Comparison of ENCODE assay signal across 10 mouse cellular contexts in genomic region chr9:122733222-122733621, GRCm38 (mm10). TPM values are rescaled to one million over a fixed set of nuclear protein-coding genes. Genes with fewer than 3 reads are reported as not detected.
DNase-seq lines count a peak whose midpoint lies in the region; ATAC-seq lines count a peak whose summit lies in the region.
"Had no signal": no experiment of that assay in that cellular context is flagged by ENCODE, and none has a peak within 500 bp of the region (broad histone marks: within the 10 kb centered on the region; RNA-seq: fewer than 3 reads in every experiment).

No protein-coding gene starts in this region.

- peak overlapping the region; percentile 32 for H3K4me2 ChIP-seq in forebrain, embryonic 12.5 days
- H3K4me2 ChIP-seq in forebrain, embryonic 15.5 days (replicated peaks): no peak overlapping the region
- H3K4me2 ChIP-seq in kidney, embryonic 14.5 days (replicated peaks; ENCODE audit: low read depth, low read length): no peak overlapping the region; the same call in 1 of the 2 replicates

- H3K9me3 ChIP-seq in forebrain, embryonic 12.5 days: no peaks in the 10 kb centered on the region
- no peaks in the 10 kb centered on the region for H3K9me3 ChIP-seq in forebrain, embryonic 15.5 days
- H3K9me3 ChIP-seq in kidney, embryonic 14.5 days (ENCODE audit: control insufficient read depth, low read length): no peaks in the 10 kb centered on the region
- H3K9me3 ChIP-seq in midbrain, embryonic 10.5 days (replicated peaks): no peaks in the 10 kb centered on the region

- peak; percentile 17 for DNase-seq in ZHBTc4 (ENCODE audit: low read depth, low spot score)
- no peak for DNase-seq in midbrain, embryonic 10.5 days (ENCODE audit: low spot score)
- DNase-seq in spleen, adult 18-20 months: no peak
- DNase-seq in adrenal gland, postnatal 4 days (ENCODE audit: low spot score in 2 of 2): no peak
- no peak for DNase-seq in urinary bladder, postnatal 14 days (ENCODE audit: low spot score)
- DNase-seq: cerebellum, adult 8-10 months had no signal

- no peak for ATAC-seq in forebrain, embryonic 12.5 days (ENCODE audit: low FRiP score)
- no peak for ATAC-seq in forebrain, embryonic 15.5 days (replicated peaks)
- ATAC-seq in kidney, embryonic 14.5 days (ENCODE audit: low FRiP score, low TSS enrichment): peak; percentile 39; the same call in 1 of the 2 replicates

- H3K4me1 ChIP-seq in forebrain, embryonic 12.5 days: no peaks in the 10 kb centered on the region
- H3K4me1 ChIP-seq in forebrain, embryonic 15.5 days: 0 out of 2 replicates have a peak, but pooled peaks cover 2% of the 10 kb centered on the region
- 0 out of 2 replicates have a peak, but pooled peaks cover 3% of the 10 kb centered on the region for H3K4me1 ChIP-seq in kidney, embryonic 14.5 days (ENCODE audit: control insufficient read depth, insufficient read depth, low read length)
- no peaks in the 10 kb centered on the region for H3K4me1 ChIP-seq in midbrain, embryonic 10.5 days

- no peak overlapping the region for H3K27ac ChIP-seq in forebrain, embryonic 12.5 days
- H3K27ac ChIP-seq in forebrain, embryonic 15.5 days (replicated peaks): no peak overlapping the region
- H3K27ac ChIP-seq in kidney, embryonic 14.5 days (ENCODE audit: low read depth, low read length): no peak overlapping the region
- no peak overlapping the region for H3K27ac ChIP-seq in midbrain, embryonic 10.5 days (replicated peaks)

- no peaks in the 10 kb centered on the region for H3K36me3 ChIP-seq in forebrain, embryonic 12.5 days (replicated peaks)
- H3K36me3 ChIP-seq in forebrain, embryonic 15.5 days: no peaks in the 10 kb centered on the region
- H3K36me3 ChIP-seq in kidney, embryonic 14.5 days (ENCODE audit: control insufficient read depth, insufficient read depth, low read length): no peaks in the 10 kb centered on the region
- H3K36me3 ChIP-seq in midbrain, embryonic 10.5 days: no peaks in the 10 kb centered on the region

- peak overlapping the region; percentile 24 for H3K4me3 ChIP-seq in forebrain, embryonic 12.5 days (replicated peaks)
- no peak overlapping the region for H3K4me3 ChIP-seq in forebrain, embryonic 15.5 days
- H3K4me3 ChIP-seq in kidney, embryonic 14.5 days (ENCODE audit: low read length): peak overlapping the region; percentile 18; the same call in 1 of the 2 replicates
- H3K4me3 ChIP-seq in midbrain, embryonic 10.5 days: peak overlapping the region; percentile 42

- no peak overlapping the region for H3K9ac ChIP-seq in forebrain, embryonic 12.5 days
- H3K9ac ChIP-seq in forebrain, embryonic 15.5 days (replicated peaks): no peak overlapping the region
- H3K9ac ChIP-seq in kidney, embryonic 14.5 days (ENCODE audit: low read depth, low read length): no peak overlapping the region

- 39% methylated on average over 12 of the region's 12 CpGs for whole genome bisulfite sequencing in forebrain, embryonic 12.5 days
- 34% methylated on average over 12 of the region's 12 CpGs for WGBS in forebrain, embryonic 15.5 days
- WGBS in kidney, embryonic 14.5 days: 34% methylated on average over 12 of the region's 12 CpGs
- 37% methylated on average over 12 of the region's 12 CpGs for WGBS in midbrain, embryonic 10.5 days

- H3K27me3 ChIP-seq in forebrain, embryonic 12.5 days: peaks cover 25% of the 10 kb centered on the region
- H3K27me3 ChIP-seq in forebrain, embryonic 15.5 days: peaks cover 16% of the 10 kb centered on the region; the same call in 1 of the 2 replicates
- 0 out of 2 replicates have a peak, but pooled peaks cover 3% of the 10 kb centered on the region for H3K27me3 ChIP-seq in kidney, embryonic 14.5 days (ENCODE audit: control insufficient read depth, insufficient read depth, low read length)
- H3K27me3 ChIP-seq in midbrain, embryonic 10.5 days (ENCODE audit: low read depth, poor library complexity, severe bottlenecking): peaks cover 14% of the 10 kb centered on the region

RNA-seq across cellular contexts. Expression of gene Topaz1, which starts 13.9 kb away (rescaled TPM):
- not detected in 2 replicates for polyA plus RNA-seq in forebrain, embryonic 12.5 days (2016; fragmentation: Nextera tagmentation; extraction: Ambion mirVana)
- polyA plus RNA-seq in forebrain, embryonic 15.5 days (2015; fragmentation: Nextera tagmentation; extraction: Ambion mirVana): not detected in 2 replicates
- polyA plus RNA-seq in kidney, embryonic 14.5 days (2014; fragmentation: Nextera tagmentation; extraction: Ambion mirVana): not detected in 2 replicates
- polyA plus RNA-seq in midbrain, embryonic 10.5 days (2016; fragmentation: Nextera tagmentation; extraction: Ambion mirVana): not detected in 2 replicates
- total RNA-seq in adrenal gland, postnatal 4 days (2021): under 1 TPM in 1 of 2 experiments, not detected in 1; 0.06 TPM
- total RNA-seq: layer of hippocampus, adult 8-10 months had no signal
